Mouse (Mus musculus) cerebellum, adult 2 months (tissue): ENCODE data around the gene Kcnd3. TPM values are rescaled to one million over a fixed set of nuclear protein-coding genes. Genes with fewer than 3 reads are reported as not detected.

Experiments
- DNase-seq, 2 experiments: peaks; one replicate each; pipeline ENCODE4 v3.0.0; 2021
- H3K27ac ChIP-seq: fragments of 200-500 bp; 2 replicates; pipeline ENCODE4 v1.5.1; 2012; ENCODE audit warnings: low read length, control low read depth, inconsistent platforms; ENCODE audit not compliant: insufficient read depth
- H3K27me3 ChIP-seq: fragments of 200-500 bp; 2 replicates; pipeline ENCODE4 v1.6.1; 2012; ENCODE audit warnings: inconsistent platforms, mild to moderate bottlenecking, low read length, moderate library complexity; ENCODE audit not compliant: control insufficient read depth, insufficient read depth
- H3K4me1 ChIP-seq: fragments of 200-500 bp; 2 replicates; pipeline ENCODE4 v1.6.1; 2011; ENCODE audit warnings: low read length; ENCODE audit not compliant: control insufficient read depth, insufficient read depth
- H3K4me3 ChIP-seq: fragments of 200-500 bp; replicated peaks from 2 replicates; pipeline ENCODE3; 2011; ENCODE audit warnings: mild to moderate bottlenecking, low read depth, low read length, control low read depth; ENCODE audit not compliant: insufficient read depth
- CTCF ChIP-seq: fragments of 200-500 bp; IDR thresholded peaks from 2 replicates; pipeline ENCODE4 v1.5.1; 2011; ENCODE audit warnings: low read depth, mild to moderate bottlenecking, control low read depth, low read length, moderate library complexity, borderline replicate concordance; ENCODE audit not compliant: insufficient read depth
- POLR2A ChIP-seq: fragments of 200-500 bp; IDR thresholded peaks from 2 replicates; pipeline ENCODE4 v1.6.1; 2011; ENCODE audit warnings: low read length, control low read depth, borderline replicate concordance; ENCODE audit not compliant: insufficient read depth
- WGBS: fragments of 180-500 bp; shearing (Covaris S2); methylation state at CpG from one replicate; pipeline ENCODE4 v1.1.7; 2018; 5-methylcytosine and 5-hydroxymethylcytosine counted together
- polyA plus RNA-seq: library from polyadenylated mRNA; depleted of rRNA; stranded (reverse); fragments of >200 nt; gene quantifications from 2 replicates; pipeline ENCODE4 v1.2.3, GENCODE M21; 2012

Gene Kcnd3
- polyA plus RNA-seq, 1 experiment, result 29.2 TPM

DNA sequence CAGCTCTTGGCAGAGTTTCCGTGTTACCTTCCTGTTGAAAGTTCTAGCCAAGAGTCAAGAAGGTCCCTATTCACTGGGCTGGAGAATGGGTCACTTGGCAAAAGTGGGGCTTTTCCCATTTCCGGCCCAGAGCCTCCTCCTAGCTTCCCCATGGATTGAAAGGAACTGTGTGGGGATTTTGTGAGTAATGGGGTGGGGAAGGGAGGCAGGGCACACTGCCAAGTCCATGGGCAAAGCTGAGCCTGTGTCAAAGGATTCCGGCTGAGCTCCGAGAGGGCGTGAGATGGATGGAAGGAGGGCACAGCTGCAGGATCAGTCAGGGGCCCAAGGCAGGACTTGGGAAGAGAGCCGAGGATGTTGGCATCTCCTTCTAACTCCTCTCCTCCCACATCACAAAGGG, 258.1 kb downstream of the Kcnd3 start:
- peak overlapping the region; percentile 24; the same call in 1 of the 2 replicates for H3K27ac ChIP-seq
- peak; percentile 61 to 62 for DNase-seq
- no peak overlapping the region for H3K4me3 ChIP-seq
- peaks cover 44% of the 10 kb centered on the region for H3K4me1 ChIP-seq
- TF ChIP-seq POLR2A (no peak), CTCF (no peak)
- no peaks in the 10 kb centered on the region for H3K27me3 ChIP-seq
- 13% methylated on average over 6 of the region's 6 CpGs for WGBS

DNA sequence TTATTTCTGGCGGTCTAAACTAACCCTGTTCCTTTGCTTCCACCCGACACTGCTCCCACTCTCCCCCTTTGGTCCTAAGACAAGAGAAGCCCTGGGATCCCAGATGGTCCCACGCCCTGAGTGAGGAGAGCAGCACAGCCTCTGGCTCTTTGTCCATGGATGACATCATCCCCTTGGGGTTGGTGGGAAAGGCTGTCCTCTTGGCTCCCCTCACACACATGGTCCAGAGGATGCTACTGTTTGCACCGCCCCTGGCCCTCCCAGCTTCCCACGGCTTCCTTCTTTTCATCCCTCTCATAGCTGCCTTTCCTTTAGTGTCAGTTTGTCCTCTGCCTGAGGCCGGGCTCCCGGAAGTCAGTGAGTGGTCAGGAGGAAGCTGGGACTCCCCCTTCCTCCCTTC, 259.6 kb downstream of the Kcnd3 start:
- WGBS, result 31% methylated on average over 7 of the region's 7 CpGs
- Histone ChIP-seq H3K27me3 (no peaks in the 10 kb centered on the region), H3K27ac (peak overlapping the region; percentile 7; the same call in 1 of the 2 replicates), H3K4me1 (peaks cover 53% of the 10 kb centered on the region), H3K4me3 (no peak overlapping the region)
- DNase-seq, result peak; percentile 46 to 63
- TF ChIP-seq POLR2A (no peak), CTCF (no peak)

DNA sequence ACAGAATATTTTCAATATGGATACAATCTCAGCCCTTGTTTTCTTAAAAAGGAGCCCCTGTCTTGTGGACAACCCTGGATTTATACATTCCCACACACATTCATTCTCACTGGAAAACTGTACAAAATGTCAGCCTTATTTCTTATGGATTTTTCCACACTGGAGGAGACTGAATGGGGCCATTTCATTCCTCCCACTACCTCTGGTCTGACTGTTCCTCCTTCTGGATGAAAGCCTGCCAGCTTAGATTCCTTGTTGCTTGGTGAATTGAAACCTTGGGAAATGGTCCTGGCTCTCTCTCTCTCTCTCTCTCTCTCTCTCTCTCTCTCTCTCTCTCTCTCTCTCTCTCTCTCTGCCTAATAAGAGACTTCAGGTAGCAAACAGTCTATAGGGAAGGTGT, 260.7 kb downstream of the Kcnd3 start:
- Histone ChIP-seq H3K4me3 (no peak overlapping the region), H3K27ac (no peak overlapping the region), H3K4me1 (peaks cover 60% of the 10 kb centered on the region), H3K27me3 (no peaks in the 10 kb centered on the region)
- TF ChIP-seq POLR2A, result no peak
- TF ChIP-seq CTCF, result no peak
- DNase-seq, result no peak

DNA sequence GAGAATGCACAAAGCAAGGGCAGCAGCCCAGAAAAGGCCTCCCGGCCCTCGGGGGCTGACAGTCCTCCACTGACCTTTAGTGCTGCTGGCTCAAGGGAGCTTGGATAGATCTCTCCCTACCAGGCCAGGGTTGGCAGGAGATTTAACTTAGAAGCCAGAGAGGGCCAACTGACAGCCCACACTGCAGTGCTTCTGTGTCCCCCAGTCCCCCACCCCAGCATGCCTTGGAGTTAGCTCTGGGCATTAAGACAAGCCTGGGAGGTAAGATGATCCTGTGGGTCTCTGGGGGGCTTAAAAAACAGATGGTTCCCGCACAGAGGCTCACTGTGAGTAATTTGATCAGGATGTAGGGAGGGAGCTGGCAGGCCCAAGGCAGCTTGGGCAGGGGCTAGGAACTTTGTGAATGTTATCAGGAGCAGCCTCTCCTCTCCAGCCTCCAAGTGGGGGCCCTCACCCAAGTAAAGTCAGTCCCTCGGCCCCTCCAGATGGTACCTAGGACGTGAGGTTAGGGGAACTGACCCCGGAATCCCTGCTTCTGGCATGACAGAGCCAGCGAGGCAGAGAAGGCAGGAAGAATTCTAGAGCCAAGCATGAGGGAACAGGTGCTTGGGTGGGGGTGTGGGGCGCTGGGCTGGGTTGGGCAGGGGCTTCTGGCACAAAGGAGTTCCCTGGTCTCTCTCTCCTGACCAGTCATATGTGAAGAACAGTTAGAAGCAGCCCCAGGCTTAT, 262.1 kb downstream of the Kcnd3 start:
- TF ChIP-seq CTCF (no peak), POLR2A (no peak)

DNA sequence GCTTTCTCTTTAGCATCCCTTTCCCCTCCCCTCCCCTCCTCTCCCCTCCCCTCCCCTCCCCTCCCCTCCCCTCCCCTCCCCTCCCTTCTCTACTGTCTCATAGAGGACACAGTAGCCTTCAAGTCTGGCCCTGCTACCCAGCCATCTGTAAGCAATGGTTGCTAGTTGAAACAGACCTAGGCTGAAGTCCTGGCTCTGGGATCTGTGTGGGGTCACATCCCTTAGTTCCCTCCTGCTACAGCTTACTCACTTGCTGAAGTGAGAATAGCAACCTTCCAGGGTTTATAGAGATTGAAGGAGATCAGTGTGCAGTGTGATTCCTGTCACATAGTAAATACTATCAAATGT, 262.7 kb downstream of the Kcnd3 start:
- Histone ChIP-seq H3K4me1 (peaks cover 64% of the 10 kb centered on the region), H3K4me3 (no peak overlapping the region), H3K27me3 (no peaks in the 10 kb centered on the region), H3K27ac (no peak overlapping the region)
- TF ChIP-seq CTCF (no peak), POLR2A (no peak)
- no peak for DNase-seq

More for the DNA sequence above, 262.1 kb downstream of the Kcnd3 start:
- peak overlapping the region; percentile 73; the same call in 1 of the 2 replicates for H3K27ac ChIP-seq
- WGBS, result 15% methylated on average over 8 of the region's 8 CpGs
- H3K27me3 ChIP-seq, result no peaks in the 10 kb centered on the region
- peak; percentile 44 to 58 for DNase-seq
- no peak overlapping the region for H3K4me3 ChIP-seq
- peaks cover 67% of the 10 kb centered on the region for H3K4me1 ChIP-seq

DNA sequence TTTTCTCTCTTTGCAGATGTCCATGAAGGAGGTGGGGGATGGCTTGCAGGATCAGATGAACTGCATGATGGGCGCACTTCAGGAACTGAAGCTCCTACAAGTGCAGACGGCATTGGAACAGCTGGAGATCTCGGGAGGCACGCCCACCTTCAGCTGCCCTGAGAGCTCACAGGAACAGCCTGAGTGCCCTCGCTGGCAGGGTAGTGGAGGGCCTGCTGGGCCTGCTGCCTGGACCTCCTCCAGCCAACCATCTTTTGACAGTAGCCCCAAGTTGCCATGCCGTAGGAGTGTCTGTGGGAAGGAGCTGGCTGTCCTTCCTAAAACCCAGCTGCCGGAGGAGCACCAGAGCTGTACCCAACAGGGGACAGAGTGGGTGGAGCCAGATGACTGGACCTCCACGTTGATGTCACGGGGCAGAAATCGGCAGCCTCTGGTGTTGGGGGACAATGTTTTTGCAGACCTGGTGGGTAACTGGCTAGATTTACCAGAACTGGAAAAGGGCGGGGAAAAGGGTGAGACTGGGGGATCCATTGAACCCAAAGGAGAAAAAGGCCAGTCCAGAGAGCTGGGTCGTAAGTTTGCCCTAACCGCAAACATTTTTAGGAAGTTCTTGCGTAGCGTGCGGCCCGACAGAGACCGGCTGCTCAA, 264.3 kb downstream of the Kcnd3 start:
- DNase-seq, result peak; percentile 48 to 57
- H3K4me3 ChIP-seq, result no peak overlapping the region
- TF ChIP-seq CTCF, result no peak
- TF ChIP-seq POLR2A, result no peak
- no peaks in the 10 kb centered on the region for H3K27me3 ChIP-seq
- H3K27ac ChIP-seq, result no peak overlapping the region
- peaks cover 54% of the 10 kb centered on the region for H3K4me1 ChIP-seq
- 46% methylated on average over 18 of the region's 18 CpGs for WGBS

DNA sequence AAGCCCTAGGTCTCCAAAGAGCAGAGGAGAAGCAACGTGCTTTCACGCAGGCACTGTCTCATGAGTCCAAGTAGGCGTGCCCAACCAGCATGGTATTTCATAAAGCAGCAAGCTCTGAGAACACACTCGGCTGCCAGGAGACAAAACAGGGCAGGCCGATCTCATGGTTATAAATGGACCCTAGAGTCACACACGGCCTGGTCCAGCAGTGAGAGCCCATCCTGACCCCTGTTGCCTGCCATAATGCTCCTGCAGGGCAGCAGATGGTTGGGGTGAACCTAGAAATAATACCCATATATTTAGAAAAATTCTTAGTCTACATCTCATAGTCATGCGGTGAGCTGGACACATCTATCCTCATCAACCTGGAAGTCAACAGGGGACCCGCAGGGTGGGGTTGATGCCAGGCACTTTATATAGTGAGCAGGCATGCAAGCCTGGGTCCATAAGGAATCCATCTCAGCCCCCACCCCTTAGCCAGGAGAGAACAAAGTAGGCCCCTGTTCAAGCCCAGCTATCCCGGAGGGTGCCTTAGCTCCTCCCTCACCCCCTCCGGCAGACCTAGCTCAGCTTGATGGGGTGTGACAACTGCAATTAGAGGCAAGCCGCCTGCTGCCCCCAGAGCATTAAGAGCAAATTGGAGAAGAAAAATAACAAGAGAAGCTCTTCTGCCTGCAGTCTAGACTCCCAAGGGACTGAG, 265.9 kb downstream of the Kcnd3 start:
- 8% methylated on average over 11 of the region's 11 CpGs for WGBS
- Histone ChIP-seq H3K4me1 (peaks cover 48% of the 10 kb centered on the region), H3K27ac (peak overlapping the region; percentile 29), H3K4me3 (no peak overlapping the region), H3K27me3 (no peaks in the 10 kb centered on the region)
- TF ChIP-seq CTCF, result no peak
- no peak for TF ChIP-seq POLR2A
- DNase-seq, result peak; percentile 65 to 79

DNA sequence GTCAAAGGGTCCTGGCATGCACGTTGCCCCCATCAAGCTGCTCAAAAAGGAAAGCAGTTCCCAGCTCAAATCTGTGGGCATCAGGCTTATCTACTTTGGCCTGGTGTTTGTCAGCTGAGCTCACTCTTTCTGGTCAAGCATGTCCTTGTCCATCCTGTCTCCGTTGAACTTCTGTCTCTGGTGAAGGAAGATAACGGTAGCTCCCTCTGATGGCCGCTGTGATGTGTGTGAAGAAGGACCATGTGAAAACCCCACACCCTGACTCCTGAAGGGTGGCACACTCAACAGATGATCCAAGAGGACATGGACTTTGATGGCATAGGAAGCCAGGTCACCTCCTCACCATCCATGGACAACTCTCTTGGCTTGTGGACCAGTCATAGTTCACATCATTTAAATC, 266.6 kb downstream of the Kcnd3 start:
- Histone ChIP-seq H3K27me3 (no peaks in the 10 kb centered on the region), H3K4me3 (no peak overlapping the region), H3K4me1 (peaks cover 44% of the 10 kb centered on the region), H3K27ac (no peak overlapping the region)
- peak in 1 of 2 experiments; percentile 29 for DNase-seq
- TF ChIP-seq CTCF (peak; percentile 38; the same call in 1 of the 2 replicates), POLR2A (no peak)
- WGBS, result 42% methylated on average over 4 of the region's 4 CpGs
